ENCODE assay signal across 17 mouse cellular contexts in genomic region chr12:110186911-110187245, GRCm38 (mm10).
DNase-seq lines count a peak whose midpoint lies in the region; ATAC-seq lines count a peak whose summit lies in the region.
"Had no signal": no experiment of that assay in that cellular context is flagged by ENCODE, and none has a peak within 500 bp of the region (broad histone marks: within the 10 kb centered on the region; RNA-seq: fewer than 3 reads in every experiment).

No protein-coding gene starts in this region.

- DNase-seq in kidney, postnatal 14 days, result no peak
- DNase-seq in forebrain, embryonic 11.5 days (ENCODE audit: low spot score), result no peak
- DNase-seq in limb, embryonic 11.5 days (ENCODE audit: low spot score), result peak; percentile 32
- DNase-seq in kidney, postnatal 4 days, result no peak
- no peak for DNase-seq in kidney, adult 11 months
- DNase-seq: adrenal gland, postnatal 36 days; cerebellum, adult 8-10 months; gastrocnemius, postnatal 14 days; heart, adult 2 months; lung, embryonic 14.5 days; thymus, adult 18-20 months had no signal

- no peaks in the 10 kb centered on the region for H3K9me3 ChIP-seq in kidney, embryonic 14.5 days (ENCODE audit: control insufficient read depth, low read length)
- H3K9me3 ChIP-seq in forebrain, embryonic 11.5 days (ENCODE audit: control insufficient read depth, low read length), result no peaks in the 10 kb centered on the region
- no peaks in the 10 kb centered on the region for H3K9me3 ChIP-seq in limb, embryonic 11.5 days (ENCODE audit: control insufficient read depth, low read length)
- H3K9me3 ChIP-seq in neural tube, embryonic 13.5 days, result no peaks in the 10 kb centered on the region

- no peak for ATAC-seq in kidney, embryonic 14.5 days (ENCODE audit: low FRiP score, low TSS enrichment)
- ATAC-seq in forebrain, embryonic 11.5 days (replicated peaks; ENCODE audit: low FRiP score), result peak; percentile 40
- ATAC-seq in limb, embryonic 11.5 days (ENCODE audit: insufficient number of reproducible peaks, low FRiP score, low TSS enrichment, low read depth), result no peak
- no peak for ATAC-seq in neural tube, embryonic 13.5 days (ENCODE audit: low read depth)
- ATAC-seq: activated CD4-positive, CD25-positive, alpha-beta regulatory T cell, adult 4 months; hindbrain, postnatal 0 days; Patski had no signal

- WGBS in kidney, embryonic 14.5 days, result 19% methylated on average over 10 of the region's 10 CpGs
- WGBS in forebrain, embryonic 11.5 days, result 2% methylated on average over 10 of the region's 10 CpGs
- WGBS in limb, embryonic 11.5 days, result 4% methylated on average over 10 of the region's 10 CpGs
- WGBS in neural tube, embryonic 13.5 days, result 6% methylated on average over 10 of the region's 10 CpGs

- peaks cover 14% of the 10 kb centered on the region; the same call in 1 of the 2 replicates for H3K4me1 ChIP-seq in kidney, embryonic 14.5 days (ENCODE audit: control insufficient read depth, insufficient read depth, low read length)
- H3K4me1 ChIP-seq in forebrain, embryonic 11.5 days (replicated peaks; ENCODE audit: control insufficient read depth, insufficient read depth, low read length), result peaks cover 32% of the 10 kb centered on the region; the same call in 1 of the 2 replicates
- peaks cover 17% of the 10 kb centered on the region for H3K4me1 ChIP-seq in limb, embryonic 11.5 days (ENCODE audit: control insufficient read depth, insufficient read depth, low read length)
- peaks cover 33% of the 10 kb centered on the region for H3K4me1 ChIP-seq in neural tube, embryonic 13.5 days (replicated peaks)

- H3K4me2 ChIP-seq in kidney, embryonic 14.5 days (replicated peaks; ENCODE audit: low read depth, low read length), result 0 out of 2 replicates have a peak overlapping the region, but pooled peaks have one; percentile 43
- H3K4me2 ChIP-seq in forebrain, embryonic 11.5 days (ENCODE audit: low read depth, low read length, severe bottlenecking), result peak overlapping the region; percentile 56
- no peak overlapping the region for H3K4me2 ChIP-seq in limb, embryonic 11.5 days (ENCODE audit: low read depth, severe bottlenecking)
- peak overlapping the region; percentile 53 for H3K4me2 ChIP-seq in neural tube, embryonic 13.5 days

- no peaks in the 10 kb centered on the region for H3K36me3 ChIP-seq in kidney, embryonic 14.5 days (ENCODE audit: control insufficient read depth, insufficient read depth, low read length)
- no peaks in the 10 kb centered on the region for H3K36me3 ChIP-seq in forebrain, embryonic 11.5 days (ENCODE audit: control insufficient read depth, insufficient read depth, low read length)
- H3K36me3 ChIP-seq in limb, embryonic 11.5 days (ENCODE audit: control insufficient read depth, insufficient read depth, low read length), result no peaks in the 10 kb centered on the region
- no peaks in the 10 kb centered on the region for H3K36me3 ChIP-seq in neural tube, embryonic 13.5 days

- H3K9ac ChIP-seq in kidney, embryonic 14.5 days (ENCODE audit: low read depth, low read length), result no peak overlapping the region
- H3K9ac ChIP-seq in forebrain, embryonic 11.5 days (ENCODE audit: low read length), result no peak overlapping the region; the same call in 1 of the 2 replicates
- H3K9ac ChIP-seq in limb, embryonic 11.5 days (ENCODE audit: low read length), result no peak overlapping the region
- H3K9ac ChIP-seq in neural tube, embryonic 13.5 days, result no peak overlapping the region
- H3K9ac ChIP-seq: lung, embryonic 14.5 days had no signal

- H3K27me3 ChIP-seq in kidney, embryonic 14.5 days (ENCODE audit: control insufficient read depth, insufficient read depth, low read length), result peaks cover 58% of the 10 kb centered on the region
- H3K27me3 ChIP-seq in forebrain, embryonic 11.5 days (ENCODE audit: control insufficient read depth, insufficient read depth, low read length), result peaks cover 37% of the 10 kb centered on the region
- H3K27me3 ChIP-seq in limb, embryonic 11.5 days (ENCODE audit: control insufficient read depth, insufficient read depth, low read length), result peaks cover 74% of the 10 kb centered on the region
- peaks cover 72% of the 10 kb centered on the region for H3K27me3 ChIP-seq in neural tube, embryonic 13.5 days
- H3K27me3 ChIP-seq: Patski had no signal

- H3K27ac ChIP-seq in kidney, embryonic 14.5 days (ENCODE audit: low read depth, low read length), result no peak overlapping the region
- H3K27ac ChIP-seq in forebrain, embryonic 11.5 days (ENCODE audit: low read depth, low read length), result peak overlapping the region; percentile 93
- H3K27ac ChIP-seq in limb, embryonic 11.5 days (replicated peaks; ENCODE audit: low read depth, low read length), result no peak overlapping the region
- no peak overlapping the region for H3K27ac ChIP-seq in neural tube, embryonic 13.5 days (replicated peaks)
- H3K27ac ChIP-seq: heart, adult 2 months; hindbrain, postnatal 0 days; macrophage had no signal

- H3K4me3 ChIP-seq in kidney, embryonic 14.5 days (ENCODE audit: low read length), result no peak overlapping the region
- H3K4me3 ChIP-seq in forebrain, embryonic 11.5 days (ENCODE audit: low read depth, low read length), result peak overlapping the region; percentile 42; the same call in 1 of the 2 replicates
- H3K4me3 ChIP-seq in limb, embryonic 11.5 days (ENCODE audit: low read depth, low read length), result no peak overlapping the region
- no peak overlapping the region for H3K4me3 ChIP-seq in neural tube, embryonic 13.5 days
- H3K4me3 ChIP-seq: heart, adult 2 months had no signal
